Mouse (Mus musculus) monocyte, adult 5-6 weeks (primary cell): ENCODE results near the gene Kcnj15. TPM values are rescaled to one million over a fixed set of nuclear protein-coding genes. Genes with fewer than 3 reads are reported as not detected.

Experiments used
- ATAC-seq: fragments of 153-309, 156-312 bp; replicated peaks from 2 replicates; pipeline ENCODE4 v1.8.0; 2017; ENCODE audit warnings: mild to moderate bottlenecking; ENCODE audit not compliant: low TSS enrichment, insufficient number of reproducible peaks, severe bottlenecking, poor library complexity, low FRiP score
- total RNA-seq: library from RNA; stranded (forward); fragments of 200-1000, 200-491, 200-594 nt; gene quantifications from 3 replicates; pipeline ENCODE4 v1.2.3, GENCODE M21; 2017

Kcnj15 gene
- total RNA-seq, 1 experiment from 2014 or later, result not detected

GRCm38 (mm10) chr16:95348555-95348954, 91.2 kb downstream of the Kcnj15 start:
- no peak for ATAC-seq

- no peak for ATAC-seq
Measured at GRCm38 (mm10) chr16:95349344-95349743, 92.0 kb downstream of the Kcnj15 start.

DNA sequence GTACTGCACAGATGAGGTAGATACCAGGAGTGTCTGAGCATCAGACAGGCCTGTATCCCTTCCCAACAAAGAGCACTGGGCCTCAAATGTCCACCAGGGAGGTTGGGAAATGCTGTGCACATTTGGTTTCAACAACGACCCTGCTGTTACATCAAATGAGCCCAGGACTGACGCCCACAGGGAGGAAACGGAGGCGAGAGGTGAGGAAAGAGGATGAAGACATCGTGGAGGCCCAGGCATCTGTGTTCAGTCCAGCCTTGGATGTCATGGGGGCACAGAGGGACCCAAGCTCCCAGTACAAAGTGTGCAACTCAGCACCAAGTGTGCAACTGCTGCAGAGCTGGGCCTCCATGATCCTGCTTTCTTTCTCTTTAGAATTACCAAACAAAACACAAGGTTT, 92.4 kb downstream of the Kcnj15 start:
- ATAC-seq, result no peak
